Mouse (Mus musculus) heart, adult 18-20 months (tissue): Measurements from ENCODE around the gene Kxd1. TPM values are rescaled to one million over a fixed set of nuclear protein-coding genes. Genes with fewer than 3 reads are reported as not detected.

Source experiments
- DNase-seq, 2 experiments: peaks; one replicate each; pipeline ENCODE4 v3.0.0; 2021 to 2022; ENCODE audit warnings: mixed read lengths in 1 of 2
- long read RNA-seq, 2 experiments: library from polyadenylated mRNA; stranded (forward); transcript quantifications; one replicate each; pipeline ENCODE4 v2.0.0; 2021
- total RNA-seq, 2 experiments: library from RNA; stranded (reverse); gene quantifications; 2 replicates each; pipeline ENCODE4 v1.2.3; 2021

Kxd1 gene
- total RNA-seq = 100 to 1,000 TPM in 1 of 2 experiments, 10 to 100 TPM in 1; 92.4 to 107 TPM
- long read RNA-seq, experiment 1, transcript Kxd1-201 (5 exons, 1,216 nt) = major isoform, 56 of 82 reads
- long read RNA-seq, experiment 1, partial matches to known transcripts = 8 of 82 reads
- long read RNA-seq, experiment 1, other reads (novel, unspliced or antisense) = 17 of 82 reads
- long read RNA-seq, experiment 2, transcript Kxd1-201 (5 exons, 1,216 nt) = major isoform, 39 of 69 reads
- long read RNA-seq, experiment 2, partial matches to known transcripts = 21 of 69 reads
- long read RNA-seq, experiment 2, other reads (novel, unspliced or antisense) = 8 of 69 reads

DNA sequence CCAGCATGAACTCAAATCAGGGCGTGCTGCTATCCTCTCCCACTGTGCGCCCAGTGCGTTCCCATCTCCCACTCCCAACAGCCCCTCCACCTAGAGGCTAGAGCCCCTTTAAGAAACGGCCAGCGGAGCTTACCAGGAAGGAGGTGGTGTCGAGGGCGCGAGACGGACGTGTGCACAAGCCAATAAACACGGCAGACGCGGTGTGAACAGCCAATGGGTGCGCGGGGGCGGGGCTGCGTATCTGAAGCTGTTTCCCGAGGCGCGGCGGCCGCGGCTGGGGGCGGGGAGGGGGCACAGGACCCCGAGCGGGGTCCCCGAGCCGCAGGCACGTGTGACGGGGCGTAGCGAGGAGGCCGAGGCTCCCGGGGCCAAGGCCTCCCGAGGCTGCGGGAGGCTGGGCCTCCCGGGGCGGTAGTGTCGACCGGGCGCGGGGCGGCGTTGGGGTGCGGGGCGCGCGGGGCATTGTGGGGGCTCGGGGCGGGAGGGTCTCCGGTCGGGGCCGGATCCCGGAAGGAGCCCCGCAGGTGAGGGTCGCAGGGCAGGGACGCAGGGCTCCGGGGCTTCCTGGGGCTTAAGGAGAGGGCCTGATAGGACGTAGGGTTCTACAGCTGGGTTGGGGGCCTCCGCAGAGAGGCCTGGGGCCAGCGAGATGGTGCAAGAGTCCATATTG is at the start of gene Kxd1, which contains the start of gene Fkbp8:
TSS of gene Kxd1 (minus strand) at position 445 of the 670 bp plus-strand sequence.
TSS of gene Fkbp8 (plus strand) at position 213 of the 670 bp plus-strand sequence.
- peak; percentile 98 to 99 for DNase-seq

DNA sequence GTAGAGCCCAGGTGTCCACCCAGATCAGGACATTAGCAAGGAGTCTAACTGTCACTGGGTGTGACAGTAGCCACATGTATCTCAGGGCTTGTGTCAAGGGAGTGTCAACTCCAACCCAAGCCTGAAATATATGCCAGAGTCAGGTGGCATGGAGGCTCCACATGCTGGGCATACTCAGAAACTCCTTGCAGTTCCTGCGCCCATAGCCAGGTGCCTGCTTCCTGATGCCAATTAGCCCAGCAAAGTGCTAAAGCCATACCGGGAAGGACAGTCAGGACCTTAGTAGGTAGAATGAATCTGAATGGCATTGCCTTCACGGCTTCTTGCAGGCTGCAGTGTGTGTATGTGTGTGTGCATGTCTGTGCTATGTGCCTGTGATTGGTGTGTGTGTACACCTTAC is 49.5 kb upstream of the Kxd1 start:
- no peak for DNase-seq

DNA sequence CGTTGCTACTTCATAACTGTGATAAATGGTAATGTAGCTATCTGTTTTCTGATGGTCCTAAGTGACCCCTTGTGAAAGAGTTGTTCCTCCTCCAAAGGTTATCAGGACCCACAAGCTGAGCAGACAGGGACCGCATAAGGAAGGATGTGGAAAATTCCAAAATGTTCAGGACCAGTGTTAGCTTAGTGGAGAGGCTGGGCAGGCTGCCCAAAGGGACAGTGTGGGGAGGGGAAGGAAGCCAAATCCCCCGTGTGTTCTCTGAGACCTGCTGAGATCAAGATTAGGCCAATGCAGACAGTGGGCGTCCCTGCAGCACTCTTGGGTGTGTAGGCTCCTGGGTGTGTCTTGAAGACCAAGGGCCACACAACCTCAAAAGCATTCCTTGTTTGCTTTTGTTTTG is 47.2 kb upstream of the Kxd1 start:
- peak; percentile 80 to 86 for DNase-seq

DNA sequence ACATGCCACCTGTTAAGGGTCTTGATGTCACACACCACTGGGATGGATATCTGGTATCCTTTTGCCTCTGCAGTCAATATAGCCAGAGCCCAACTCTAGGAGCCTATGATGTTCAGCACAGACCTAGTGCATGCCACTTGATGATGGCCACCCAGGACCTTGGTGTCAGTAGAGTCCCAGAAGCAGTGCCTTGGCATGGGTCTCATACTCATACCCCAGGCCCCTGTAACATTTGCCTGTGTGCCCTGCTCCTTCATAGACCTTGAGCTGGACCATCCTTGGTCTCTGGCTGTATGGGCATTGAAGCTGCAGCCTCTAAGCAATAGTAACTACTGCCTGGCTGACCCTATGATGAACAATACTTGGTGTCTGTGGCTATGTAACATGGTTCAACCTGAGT is 46.5 kb upstream of the Kxd1 start:
- DNase-seq = no peak

DNA sequence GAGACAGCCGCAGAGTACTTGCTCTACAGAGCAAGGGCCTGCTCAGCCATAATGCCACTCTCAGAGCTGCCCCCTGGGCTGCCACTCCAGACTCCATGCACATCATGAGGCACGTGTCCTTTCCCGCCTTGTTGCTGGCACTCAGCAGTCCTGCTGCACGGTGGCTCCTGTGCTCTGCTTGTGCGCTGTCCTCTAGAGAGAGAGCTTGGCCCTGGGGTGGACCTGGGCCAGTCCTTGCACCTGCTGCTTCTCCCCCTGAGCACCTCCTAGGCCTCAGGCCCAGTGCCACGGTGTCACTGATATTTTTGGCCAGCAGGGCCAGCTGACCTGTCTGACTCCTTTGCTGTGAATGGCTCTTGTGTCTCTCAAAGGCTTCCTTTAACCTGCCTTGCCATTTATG is 43.2 kb upstream of the Kxd1 start:
- peak; percentile 68 to 86 for DNase-seq

DNA sequence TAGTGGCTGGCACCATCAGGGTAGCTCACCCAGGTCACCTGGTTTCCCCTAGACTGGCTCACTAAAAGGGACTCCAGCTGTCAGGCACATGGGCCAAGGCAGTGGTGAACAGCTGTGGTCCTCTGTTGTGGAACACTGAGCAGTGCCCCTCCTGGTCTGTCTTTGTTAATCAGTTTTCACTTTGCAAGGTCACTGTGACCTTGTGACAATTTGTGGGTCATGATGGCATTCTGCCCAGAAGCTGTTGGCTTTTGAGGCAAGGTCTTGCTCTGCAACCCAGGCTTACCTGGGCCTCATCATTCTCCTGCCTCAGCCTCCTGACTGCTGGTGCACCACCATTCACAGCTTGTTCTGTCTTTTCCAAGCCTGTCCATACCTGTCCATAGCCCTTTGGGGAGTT is 42.6 kb upstream of the Kxd1 start:
- DNase-seq = no peak

DNA sequence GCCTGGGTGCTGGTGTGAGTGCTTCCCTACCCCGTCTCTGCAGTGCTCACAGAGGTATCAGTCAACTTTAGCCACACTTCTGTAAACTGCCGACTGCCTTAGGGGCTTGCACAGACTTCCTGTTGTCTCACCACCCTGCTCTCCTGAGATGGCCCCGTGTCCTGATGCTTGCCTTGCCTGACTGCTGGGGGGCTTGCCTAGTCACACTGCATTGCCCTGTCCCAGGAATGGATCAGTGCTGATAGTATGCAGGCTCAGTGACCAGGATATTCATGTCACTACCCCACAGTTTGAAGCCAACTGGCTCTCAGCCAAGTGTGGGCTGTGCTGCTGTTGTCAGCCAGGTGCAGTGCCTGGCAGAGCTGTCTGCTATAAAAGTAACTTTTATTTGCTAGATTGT is 37.8 kb upstream of the Kxd1 start:
- DNase-seq = peak; percentile 58 to 65

DNA sequence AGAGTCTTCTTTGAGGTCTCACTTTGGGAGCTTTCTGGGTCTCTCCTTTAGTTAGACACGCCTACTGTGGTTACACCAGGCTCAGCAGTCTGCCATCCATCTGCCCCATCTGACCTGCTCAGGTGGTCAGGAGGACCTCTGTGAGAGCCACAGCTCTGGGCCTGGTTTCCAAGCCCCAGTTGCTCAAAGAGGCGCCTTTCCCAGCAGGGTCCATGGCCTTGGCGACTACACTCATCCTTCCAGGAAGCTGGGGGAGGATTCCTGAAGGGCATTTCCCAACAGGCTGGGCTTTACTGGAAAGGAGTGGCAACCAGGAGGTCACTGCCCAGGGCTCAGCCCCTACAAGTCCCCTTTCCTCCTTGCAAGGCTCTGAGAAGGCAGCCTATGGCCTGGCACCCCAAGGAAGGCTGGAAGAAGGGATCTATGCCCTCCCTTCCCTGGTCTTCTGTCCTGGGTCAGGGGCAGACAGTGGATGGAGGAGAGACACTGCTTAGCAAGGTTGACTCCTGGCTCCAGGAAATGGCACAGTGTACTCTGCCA is 37.0 kb upstream of the Kxd1 start:
- no peak for DNase-seq

DNA sequence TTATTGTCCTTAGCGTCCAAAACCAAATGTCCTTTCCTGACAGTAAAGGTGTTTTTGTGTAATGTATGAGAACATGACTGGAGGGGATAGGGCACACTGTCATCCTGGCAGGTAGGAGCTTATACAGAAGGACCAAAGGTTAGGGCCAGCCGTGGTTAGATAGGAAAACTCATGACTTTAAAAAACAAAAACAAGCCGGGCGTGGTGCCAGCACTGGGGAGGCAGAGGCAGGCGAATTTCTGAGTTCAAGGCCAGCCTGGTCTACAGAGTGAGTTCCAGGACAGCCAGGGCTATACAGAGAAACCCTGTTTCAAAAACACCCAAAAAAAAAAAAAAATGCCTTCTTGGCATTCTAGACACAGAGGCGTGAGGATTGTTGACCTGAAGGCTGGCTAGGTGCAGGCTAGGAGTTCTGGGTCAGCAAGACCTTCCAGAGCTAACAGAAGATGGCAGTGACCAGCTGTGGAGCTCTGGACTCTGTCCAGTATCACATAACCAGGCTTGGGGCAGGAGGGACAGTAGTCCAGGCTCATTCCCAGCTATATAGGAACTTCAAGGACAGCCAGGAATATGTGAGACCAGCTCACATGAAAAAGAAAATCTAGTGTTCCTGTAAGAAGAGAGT is 36.1 kb upstream of the Kxd1 start:
- DNase-seq = no peak

DNA sequence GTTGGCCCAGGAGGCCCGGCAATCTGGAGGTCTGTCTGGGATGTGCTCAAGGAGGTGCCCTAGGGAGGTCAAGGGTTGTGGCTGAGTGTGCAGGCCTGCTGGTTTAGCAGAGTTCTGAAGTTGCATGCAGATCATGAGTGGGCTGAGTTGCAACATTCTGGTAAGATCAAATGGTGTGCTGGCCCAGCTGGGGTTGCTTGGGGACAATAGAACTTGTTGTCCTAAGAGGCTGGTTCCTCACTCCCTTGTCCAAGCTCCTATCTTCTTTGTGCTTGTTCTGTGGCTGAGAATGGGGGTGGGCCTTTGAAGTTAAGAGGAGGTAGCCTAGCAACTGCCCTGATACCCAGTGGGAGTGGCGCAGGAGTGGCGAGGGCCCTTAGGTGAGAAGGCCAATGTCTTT is 35.0 kb upstream of the Kxd1 start:
- DNase-seq = peak; percentile 61 to 67

DNA sequence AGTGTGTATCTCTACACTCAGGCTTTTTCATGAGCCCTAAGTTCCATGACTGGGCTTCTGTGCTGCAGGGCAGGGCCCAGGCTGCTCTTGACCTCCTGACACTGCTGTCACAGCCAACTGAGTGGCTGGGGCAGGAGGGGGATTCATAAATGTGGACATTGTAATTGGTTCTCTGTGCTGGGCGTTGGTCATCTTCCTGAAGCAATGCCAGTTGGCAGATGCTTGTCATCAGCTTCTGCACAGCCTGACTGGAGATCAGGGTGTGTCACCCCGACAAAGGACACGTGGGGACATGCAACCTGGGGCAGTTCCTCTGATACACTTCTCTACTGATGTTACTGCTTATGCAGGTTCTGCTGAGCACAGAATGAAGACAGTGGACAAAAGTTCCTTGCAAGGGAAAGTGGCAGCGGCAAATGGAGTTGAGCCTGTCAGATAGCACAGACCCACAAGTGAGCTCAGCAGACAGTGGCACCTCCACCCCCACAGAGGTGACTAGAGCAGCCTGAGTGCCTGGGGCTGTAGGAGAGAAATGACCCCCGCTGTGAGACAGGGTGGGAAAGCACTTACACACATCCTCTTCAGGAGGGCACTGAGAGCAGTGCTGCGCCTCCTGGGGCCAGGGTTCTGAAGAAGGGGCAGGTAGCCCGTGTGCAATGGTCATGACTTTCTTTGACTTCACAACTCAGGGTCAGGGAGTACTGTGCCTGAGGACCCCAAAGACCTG is 34.2 kb upstream of the Kxd1 start:
- DNase-seq = peak; percentile 80 to 91

DNA sequence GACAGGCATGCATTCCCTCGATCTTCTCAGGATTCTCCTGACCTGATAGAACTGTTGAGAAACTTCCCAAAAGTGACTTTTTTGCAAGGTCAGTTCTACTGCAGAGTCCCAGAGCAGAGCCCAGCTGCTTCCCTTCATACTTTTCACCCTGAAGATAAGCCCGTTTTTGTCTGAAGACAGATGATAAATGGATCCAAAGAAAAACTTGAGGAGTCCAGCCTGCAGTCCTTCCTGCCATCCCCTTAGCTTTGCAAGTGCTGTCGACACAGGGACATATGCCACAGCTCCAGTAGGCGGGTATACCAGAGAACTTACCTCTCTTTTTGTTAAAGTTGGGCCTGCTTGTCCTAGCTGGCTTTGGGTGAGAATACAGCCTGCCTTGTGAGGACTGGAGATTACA is 33.6 kb upstream of the Kxd1 start:
- peak in 1 of 2 experiments; percentile 50 for DNase-seq

DNA sequence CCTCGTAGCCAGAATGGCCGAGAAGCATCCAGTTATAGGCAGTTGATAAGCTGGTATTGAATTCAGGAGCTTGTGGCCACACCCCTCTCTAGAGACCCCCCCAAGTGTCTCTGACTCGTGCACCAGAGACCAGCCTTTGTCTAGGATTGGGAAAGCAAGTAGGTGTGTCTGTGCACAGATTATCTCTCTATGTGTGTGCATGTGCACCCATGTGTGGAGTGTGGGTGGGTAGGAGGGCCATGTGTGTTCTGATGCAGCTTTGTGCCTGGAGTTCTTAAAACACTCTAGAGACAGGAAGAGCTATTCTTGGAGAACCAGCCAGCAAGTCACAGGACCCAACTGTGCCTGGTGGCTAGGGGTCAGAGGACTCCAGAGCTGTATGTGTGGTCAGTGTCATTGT is 32.8 kb upstream of the Kxd1 start:
- DNase-seq = peak in 1 of 2 experiments; percentile 44

DNA sequence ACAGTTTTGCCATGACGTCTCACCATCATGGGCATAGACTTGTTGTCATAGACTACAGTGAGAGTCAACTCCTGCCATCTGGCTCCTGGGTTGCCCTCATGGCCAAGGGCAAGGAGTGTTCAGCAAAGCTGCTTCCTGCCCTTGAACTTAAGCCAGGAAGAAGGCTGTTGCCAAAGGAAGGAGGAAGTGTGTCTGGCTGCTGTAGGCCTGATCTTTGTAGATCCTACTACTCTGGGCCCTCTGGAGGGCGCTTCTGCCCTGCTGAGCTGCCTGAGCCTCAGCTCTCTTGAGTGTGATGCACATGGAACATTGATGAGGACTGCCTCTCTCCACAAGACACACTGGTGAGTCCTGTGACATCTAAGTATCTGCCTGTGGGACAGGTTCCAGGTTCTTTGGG is 32.3 kb upstream of the Kxd1 start:
- DNase-seq = peak; percentile 76 to 88

DNA sequence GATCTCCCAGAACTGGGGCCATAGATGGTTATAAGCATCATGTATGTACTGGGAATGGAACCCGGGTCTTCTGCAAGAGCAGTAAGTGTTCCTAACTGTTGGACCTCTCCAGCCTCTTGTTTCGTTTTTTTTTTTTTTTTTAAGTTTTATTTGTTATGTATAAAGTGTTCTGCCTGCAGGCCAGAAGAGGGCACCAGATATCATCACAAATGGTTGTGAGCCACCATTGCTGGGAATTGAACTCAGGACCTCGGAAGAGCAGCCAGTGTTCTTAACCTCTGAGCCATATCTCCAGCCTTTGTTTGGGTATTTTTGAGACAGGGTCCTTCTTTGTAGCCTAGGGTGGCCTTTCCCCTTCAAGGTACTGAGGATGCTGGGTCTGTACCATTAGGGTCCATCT is 31.2 kb upstream of the Kxd1 start:
- no peak for DNase-seq

DNA sequence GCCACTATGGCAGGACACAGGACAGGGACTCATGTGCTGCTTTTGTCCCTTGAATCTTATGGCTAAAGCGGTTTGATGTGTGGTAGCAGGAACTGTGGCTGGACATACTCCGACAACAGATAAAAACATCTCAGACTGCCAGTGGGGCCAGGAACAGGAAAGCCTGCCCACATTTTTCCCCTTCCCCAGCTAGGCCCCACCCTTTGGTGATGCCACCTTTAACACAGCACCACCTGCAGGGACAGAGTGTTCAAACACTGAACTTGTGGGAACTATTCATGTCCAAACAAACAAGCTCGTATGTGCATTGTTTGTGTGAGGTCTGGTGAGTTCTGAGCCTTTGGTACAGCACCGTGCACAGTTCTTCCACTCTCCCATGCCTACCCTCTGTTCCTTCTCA is 30.6 kb upstream of the Kxd1 start:
- DNase-seq = peak in 1 of 2 experiments; percentile 41

DNA sequence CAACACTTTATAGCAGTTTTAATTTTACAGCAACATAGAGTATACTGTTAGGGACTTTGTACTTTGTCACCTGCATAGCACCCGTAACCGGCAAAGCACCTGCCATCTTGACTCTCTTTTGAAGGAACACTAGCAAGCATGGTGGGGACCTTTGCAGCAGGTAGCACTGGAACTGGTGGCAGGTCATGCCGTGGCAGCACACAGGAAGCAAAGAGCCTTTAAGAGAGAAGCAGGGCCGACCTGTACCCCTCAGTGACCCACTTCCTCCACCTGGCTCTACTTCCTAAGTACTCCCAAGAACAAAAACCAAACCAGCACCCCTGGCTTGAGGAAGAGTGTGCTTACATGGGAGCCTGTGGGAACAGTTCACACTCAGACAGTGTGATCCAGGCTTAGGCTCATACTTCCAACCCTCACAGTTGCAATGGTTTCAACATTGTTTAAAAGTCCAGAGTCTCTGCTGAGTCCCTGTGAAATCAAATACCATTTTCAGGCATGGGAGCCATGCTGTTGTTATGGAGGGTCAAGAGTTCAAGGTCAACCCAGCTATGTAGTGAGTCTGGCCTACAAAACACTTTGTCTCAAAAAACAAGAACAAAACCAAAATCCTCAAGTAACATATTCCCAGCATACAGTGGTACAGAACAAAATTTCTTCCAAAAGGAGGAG is 27.5 kb upstream of the Kxd1 start:
- no peak for DNase-seq

DNA sequence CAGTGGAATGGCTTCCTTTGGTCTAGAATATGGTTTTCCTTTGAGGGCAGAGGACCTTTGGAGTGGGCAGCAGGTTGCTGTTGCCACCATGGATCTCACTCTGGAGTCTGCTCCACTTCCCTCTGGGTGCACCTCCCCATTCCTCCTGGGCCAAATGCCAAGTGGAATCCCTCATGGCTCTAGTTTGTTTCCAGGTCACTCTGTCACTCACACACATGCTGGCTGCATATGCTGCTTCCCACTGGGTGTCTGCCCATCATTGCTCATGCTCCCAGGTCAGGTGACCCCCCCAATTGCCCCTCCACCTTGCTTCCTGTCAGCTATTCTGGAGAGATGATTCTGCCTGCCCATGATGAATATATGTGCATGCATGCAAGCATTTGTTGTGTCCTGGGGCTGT is 26.0 kb upstream of the Kxd1 start:
- peak; percentile 82 to 87 for DNase-seq

DNA sequence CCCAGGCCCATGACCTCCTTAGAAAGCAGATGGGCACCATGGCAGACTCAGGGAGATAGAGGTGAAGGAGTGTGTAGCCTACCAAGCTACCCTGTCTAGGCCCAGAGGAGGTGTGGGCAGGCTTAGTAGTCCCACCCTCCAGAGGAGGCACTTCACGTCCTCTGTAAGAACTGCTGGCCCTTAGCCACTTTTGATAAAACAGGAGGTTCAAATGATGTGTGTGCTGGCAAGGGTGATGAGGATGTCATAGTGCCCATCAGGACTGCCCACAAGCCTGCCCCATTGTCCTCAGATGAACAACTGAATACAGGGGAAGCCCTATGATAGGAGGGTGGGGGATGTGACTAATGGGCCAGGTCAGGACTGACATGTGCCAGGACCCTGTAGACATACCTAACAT is 25.1 kb upstream of the Kxd1 start:
- DNase-seq = peak in 1 of 2 experiments; percentile 68

DNA sequence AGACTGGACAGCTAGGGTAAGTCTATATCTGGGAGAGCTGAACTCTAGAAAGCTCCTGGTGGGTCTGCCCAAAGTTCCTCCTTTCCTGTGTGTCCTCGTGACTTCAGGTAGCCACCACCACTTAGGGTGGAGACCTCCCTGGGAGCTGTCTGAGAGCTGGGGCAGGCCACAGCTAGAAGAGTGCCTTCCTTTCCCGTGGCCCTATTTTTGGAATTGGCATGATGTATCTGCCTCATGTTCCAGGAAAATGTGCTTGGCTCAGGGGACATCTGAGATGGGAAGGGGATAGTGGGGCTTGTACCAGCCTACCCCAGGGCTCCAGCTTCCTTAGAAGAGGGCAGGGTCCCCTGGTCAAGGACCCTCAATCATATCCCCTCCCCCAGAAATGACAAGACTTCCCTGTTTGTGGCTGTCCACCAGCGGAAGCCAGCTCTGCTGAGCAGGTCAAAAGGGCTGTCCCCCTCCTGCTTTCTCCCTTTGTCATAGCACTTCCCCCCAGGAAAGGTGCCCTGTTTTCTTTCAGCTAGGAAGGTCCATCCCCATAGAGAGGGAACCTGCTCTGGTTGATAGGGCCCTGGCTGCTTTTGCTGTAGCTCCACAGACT is 23.9 kb upstream of the Kxd1 start:
- DNase-seq = peak; percentile 70 to 71
